Mouse (Mus musculus) hindbrain, embryonic 16.5 days (tissue): ENCODE measurements at regions not wholly inside any gene's neighbourhood (a gene's known extent, or its start where the extent isn't known, plus 50 kb on each side); places are given as distances from the start of the nearest gene placed in this dataset.

Source experiments
- ATAC-seq: fragments of 200-750 bp; cut with Nextera tagmentation; 2 replicates; pipeline ENCODE4 v1.8.0; 2017; ENCODE audit warnings: moderate TSS enrichment, moderate library complexity
- H3K27ac ChIP-seq: fragments of 300-500 bp; sonication (generic); 2 replicates; pipeline ENCODE4 v1.5.1; 2014; ENCODE audit warnings: low read depth, mild to moderate bottlenecking, control low read depth, low read length, moderate library complexity
- H3K27me3 ChIP-seq: fragments of 300-500 bp; sonication (generic); replicated peaks from 2 replicates; pipeline ENCODE4 v1.6.1; 2014; ENCODE audit warnings: low read length; ENCODE audit not compliant: control insufficient read depth, insufficient read depth
- H3K36me3 ChIP-seq: fragments of 300-500 bp; sonication (generic); 2 replicates; pipeline ENCODE4 v1.6.1; 2014; ENCODE audit warnings: mild to moderate bottlenecking, low read length, moderate library complexity, mixed read lengths; ENCODE audit not compliant: control insufficient read depth, insufficient read depth
- H3K4me1 ChIP-seq: fragments of 300-500 bp; sonication (generic); 2 replicates; pipeline ENCODE4 v1.6.1; 2014; ENCODE audit warnings: low read depth, low read length; ENCODE audit not compliant: control insufficient read depth, insufficient read depth
- H3K4me2 ChIP-seq: fragments of 300-500 bp; sonication (generic); 2 replicates; pipeline ENCODE4 v1.6.1; 2014; ENCODE audit warnings: mild to moderate bottlenecking, low read length, control low read depth, moderate library complexity
- H3K4me3 ChIP-seq: fragments of 300-500 bp; sonication (generic); 2 replicates; pipeline ENCODE4 v1.5.1; 2014; ENCODE audit warnings: mild to moderate bottlenecking, low read length, control low read depth, moderate library complexity
- H3K9ac ChIP-seq: fragments of 300-500 bp; sonication (generic); 2 replicates; pipeline ENCODE4 v1.6.1; 2014; ENCODE audit warnings: low read depth, mild to moderate bottlenecking, control low read depth, low read length, moderate library complexity
- H3K9me3 ChIP-seq: fragments of 300-500 bp; sonication (generic); 2 replicates; pipeline ENCODE4 v1.6.1; 2014; ENCODE audit warnings: mild to moderate bottlenecking, low read length, moderate library complexity; ENCODE audit not compliant: control insufficient read depth
- WGBS: fragments of 180-500 bp; shearing (Covaris S2); extraction: QIAGEN DNeasy Blood & Tissue Kit; methylation state at CpG from one replicate; pipeline ENCODE4 v1.1.7; 2014; 5-methylcytosine and 5-hydroxymethylcytosine counted together

DNA sequence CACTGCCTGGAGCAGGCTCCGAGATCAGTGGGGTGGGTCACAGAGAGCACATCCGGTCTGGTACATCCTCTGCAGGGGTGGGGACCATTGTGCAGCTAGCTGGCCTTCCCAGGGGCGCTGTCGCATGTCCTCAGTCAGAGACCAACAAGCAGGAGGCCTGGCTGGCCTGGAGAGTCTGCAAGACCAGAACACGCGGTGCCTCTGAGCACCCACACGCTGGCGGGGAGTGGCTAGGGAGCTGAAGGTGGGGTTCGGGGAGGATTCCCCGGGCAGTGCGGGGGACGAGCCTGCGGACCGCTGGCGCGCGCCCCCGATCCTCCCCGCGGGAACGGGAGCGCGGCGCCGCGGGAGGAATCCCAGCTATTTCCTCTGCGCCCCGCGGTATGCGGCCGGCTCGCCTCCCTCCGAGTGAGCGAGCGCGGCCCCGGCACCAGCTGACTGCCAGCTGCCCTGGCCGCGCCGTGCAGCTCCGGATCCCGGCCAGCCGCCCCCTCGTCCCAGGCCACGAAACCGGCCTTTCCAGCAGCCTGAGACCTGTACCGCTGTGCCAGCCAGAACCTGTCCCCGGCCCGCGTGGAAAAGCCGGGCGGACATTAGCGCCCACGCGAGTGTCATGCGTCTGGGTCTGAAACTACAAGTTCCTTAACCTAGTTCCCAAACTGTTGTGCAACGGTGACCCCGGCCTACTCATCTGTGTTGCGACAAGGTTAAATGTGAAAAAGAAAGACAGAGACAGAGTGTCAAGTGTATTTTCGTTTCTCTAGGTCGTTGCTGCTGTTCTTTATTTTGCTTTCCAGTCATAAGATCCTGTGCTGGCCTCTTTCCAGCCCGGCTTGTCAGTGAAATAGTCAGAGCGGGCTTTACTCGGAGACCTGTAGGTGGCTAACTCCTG lies 61.2 kb downstream of the Pkdcc start:
- peak overlapping the region; percentile 79 for H3K27ac ChIP-seq
- H3K4me3 ChIP-seq: peak overlapping the region; percentile 56
- no peaks in the 10 kb centered on the region; the same call in 1 of the 2 replicates for H3K27me3 ChIP-seq
- 7% methylated on average over 37 of the region's 64 CpGs for WGBS
- no peaks in the 10 kb centered on the region for H3K9me3 ChIP-seq
- H3K4me2 ChIP-seq: peak overlapping the region; percentile 93
- H3K4me1 ChIP-seq: peaks cover 20% of the 10 kb centered on the region
- H3K9ac ChIP-seq: peak overlapping the region; percentile 82
- ATAC-seq: peak; percentile 74
- no peaks in the 10 kb centered on the region for H3K36me3 ChIP-seq

DNA sequence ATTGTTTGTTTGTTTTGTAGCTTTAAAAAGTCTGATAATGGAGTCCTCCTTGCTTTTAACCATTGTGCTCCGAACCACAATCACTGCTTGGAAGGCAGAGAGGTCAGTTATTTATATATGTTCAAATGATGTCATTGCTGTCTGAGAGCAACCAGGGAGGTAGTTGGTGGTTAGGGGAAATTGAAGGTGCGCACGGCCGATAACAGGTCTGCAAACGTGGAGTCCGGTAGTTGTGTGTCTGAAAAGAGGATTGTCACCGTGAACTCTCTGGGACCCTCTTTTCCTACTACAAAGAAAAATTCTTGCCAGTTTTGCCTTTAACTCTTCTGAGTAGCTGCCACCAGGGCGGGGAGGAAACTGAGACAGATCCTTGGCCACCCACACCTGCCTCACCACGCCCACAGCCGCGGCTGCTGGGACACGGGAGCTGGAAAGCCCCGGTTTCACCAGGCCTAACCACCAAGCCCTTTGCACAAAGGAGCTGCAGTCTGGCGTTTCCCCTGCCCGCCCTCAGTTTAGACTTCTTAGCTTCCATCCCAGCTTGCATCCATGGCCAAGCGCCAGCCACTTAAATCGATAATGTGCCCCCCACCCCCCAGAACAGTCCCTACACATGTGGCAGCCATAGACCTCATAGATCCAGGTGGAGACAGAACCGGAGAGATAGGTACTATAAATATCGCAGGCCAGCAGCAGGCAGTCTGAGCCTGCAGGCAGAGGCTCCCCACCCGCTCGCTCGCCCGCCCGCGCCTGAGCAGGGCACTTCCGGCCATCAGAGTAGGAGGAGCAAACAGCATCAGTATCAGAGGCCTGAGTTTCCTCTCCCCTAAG lies 62.2 kb downstream of the Pkdcc start:
- peak overlapping the region; percentile 40 for H3K4me2 ChIP-seq
- peak; percentile 73 for ATAC-seq
- WGBS: 30% methylated on average over 26 of the region's 26 CpGs
- peak overlapping the region; percentile 57 for H3K9ac ChIP-seq
- H3K9me3 ChIP-seq: no peaks in the 10 kb centered on the region
- H3K4me1 ChIP-seq: peaks cover 20% of the 10 kb centered on the region
- H3K4me3 ChIP-seq: peak overlapping the region; percentile 15
- H3K36me3 ChIP-seq: no peaks in the 10 kb centered on the region
- H3K27ac ChIP-seq: peak overlapping the region; percentile 33
- H3K27me3 ChIP-seq: no peaks in the 10 kb centered on the region; the same call in 1 of the 2 replicates

GRCm38 (mm10) chr17:83277948-83278924 lies 63.1 kb downstream of the Pkdcc start:
- H3K4me1 ChIP-seq: peaks cover 20% of the 10 kb centered on the region
- no peak for ATAC-seq
- no peaks in the 10 kb centered on the region for H3K9me3 ChIP-seq
- H3K27me3 ChIP-seq: no peaks in the 10 kb centered on the region; the same call in 1 of the 2 replicates
- no peak overlapping the region for H3K4me3 ChIP-seq
- no peaks in the 10 kb centered on the region for H3K36me3 ChIP-seq
- H3K27ac ChIP-seq: peak overlapping the region; percentile 33; the same call in 1 of the 2 replicates
- peak overlapping the region; percentile 5; the same call in 1 of the 2 replicates for H3K9ac ChIP-seq
- peak overlapping the region; percentile 40; the same call in 1 of the 2 replicates for H3K4me2 ChIP-seq
- 78% methylated on average over 14 of the region's 14 CpGs for WGBS

GRCm38 (mm10) chr17:83283328-83283727 lies 67.4 kb upstream of the Eml4 start:
- peaks cover 5% of the 10 kb centered on the region for H3K4me1 ChIP-seq
- H3K4me2 ChIP-seq: no peak overlapping the region
- no peaks in the 10 kb centered on the region for H3K27me3 ChIP-seq
- no peak overlapping the region for H3K4me3 ChIP-seq
- H3K9me3 ChIP-seq: no peaks in the 10 kb centered on the region
- no peak for ATAC-seq
- H3K9ac ChIP-seq: no peak overlapping the region
- WGBS: 47% methylated on average over 3 of the region's 3 CpGs
- H3K36me3 ChIP-seq: no peaks in the 10 kb centered on the region
- H3K27ac ChIP-seq: no peak overlapping the region

GRCm38 (mm10) chr17:83287381-83288142 lies 63.2 kb upstream of the Eml4 start:
- no peak overlapping the region; the same call in 1 of the 2 replicates for H3K4me2 ChIP-seq
- 38% methylated on average over 6 of the region's 6 CpGs for WGBS

GRCm38 (mm10) chr17:83288143-83288492 lies 62.6 kb upstream of the Eml4 start:
- Histone ChIP-seq H3K36me3 (no peaks in the 10 kb centered on the region), H3K27ac (peak overlapping the region; percentile 41; the same call in 1 of the 2 replicates), H3K4me1 (peaks cover 5% of the 10 kb centered on the region), H3K9me3 (no peaks in the 10 kb centered on the region), H3K4me3 (no peak overlapping the region), H3K27me3 (no peaks in the 10 kb centered on the region), H3K4me2 (no peak overlapping the region; the same call in 1 of the 2 replicates), H3K9ac (peak overlapping the region; percentile 50)
- WGBS: 11% methylated on average over 7 of the region's 7 CpGs
- peak; percentile 84 for ATAC-seq

More at GRCm38 (mm10) chr17:83287381-83288142, 63.2 kb upstream of the Eml4 start:
- Histone ChIP-seq H3K9ac (peak overlapping the region; percentile 50), H3K4me1 (peaks cover 5% of the 10 kb centered on the region), H3K36me3 (no peaks in the 10 kb centered on the region), H3K4me3 (no peak overlapping the region), H3K27ac (peak overlapping the region; percentile 41), H3K27me3 (no peaks in the 10 kb centered on the region), H3K9me3 (no peaks in the 10 kb centered on the region)
- ATAC-seq: peak; percentile 84

DNA sequence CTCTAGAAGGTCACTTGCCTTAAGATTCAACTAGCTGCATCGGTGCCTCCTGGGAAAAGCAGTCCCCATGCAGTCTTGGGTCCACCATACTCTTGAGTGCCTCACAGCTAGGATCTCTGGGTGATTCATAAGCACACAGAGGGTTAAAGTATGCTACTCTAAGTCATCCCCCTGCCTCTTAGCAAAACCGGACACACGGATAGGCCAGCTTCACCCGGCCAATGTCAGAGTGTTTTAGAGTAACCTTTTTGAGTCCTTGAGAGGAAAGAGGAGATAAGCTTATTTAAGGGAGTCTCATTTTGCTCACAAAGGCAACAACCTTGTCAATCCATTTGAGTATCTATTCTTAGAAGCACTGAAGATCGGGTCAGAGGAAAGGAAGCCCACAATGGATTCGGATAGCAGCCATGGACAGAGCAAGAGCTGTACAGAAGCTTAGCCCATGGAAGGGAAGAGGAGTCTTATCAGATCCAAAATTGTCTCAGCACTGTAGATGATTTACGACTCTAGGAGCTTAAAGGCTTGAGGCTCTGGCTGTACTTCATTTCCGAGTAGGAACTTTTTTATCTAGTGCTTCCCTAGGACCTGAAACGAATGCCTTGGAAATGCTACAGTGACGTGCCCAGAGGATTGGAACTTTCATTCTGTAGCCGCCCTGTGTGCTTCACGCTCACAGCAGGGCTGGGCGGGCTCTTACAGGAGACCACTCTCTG lies 55.0 kb upstream of the Eml4 start:
- H3K9ac ChIP-seq: no peak overlapping the region
- WGBS: 87% methylated on average over 13 of the region's 13 CpGs
- no peaks in the 10 kb centered on the region for H3K27me3 ChIP-seq
- H3K4me1 ChIP-seq: no peaks in the 10 kb centered on the region
- no peaks in the 10 kb centered on the region for H3K36me3 ChIP-seq
- no peak overlapping the region for H3K4me3 ChIP-seq
- no peak for ATAC-seq
- H3K9me3 ChIP-seq: no peaks in the 10 kb centered on the region
- H3K4me2 ChIP-seq: no peak overlapping the region
- H3K27ac ChIP-seq: no peak overlapping the region
